Mouse (Mus musculus) brown adipose tissue, adult 24 weeks (tissue): Measurements from ENCODE around the gene Zfp563. TPM values are rescaled to one million over a fixed set of nuclear protein-coding genes. Genes with fewer than 3 reads are reported as not detected.

Experiments used
- H3K27ac ChIP-seq: fragments of 200-500 bp; replicated peaks from 2 replicates; pipeline ENCODE4 v1.5.1; 2012; ENCODE audit warnings: low read depth, mild to moderate bottlenecking, low read length
- H3K4me1 ChIP-seq: fragments of 200-500 bp; 2 replicates; pipeline ENCODE4 v1.6.1; 2012; ENCODE audit warnings: low read length, mixed read lengths; ENCODE audit not compliant: control insufficient read depth, insufficient read depth, insufficient read length
- H3K4me3 ChIP-seq: fragments of 200-500 bp; 2 replicates; pipeline ENCODE4 v1.5.1; 2012; ENCODE audit warnings: low read depth, mild to moderate bottlenecking, low read length, moderate library complexity; ENCODE audit not compliant: insufficient read depth
- polyA plus RNA-seq: library from polyadenylated mRNA; stranded (reverse); fragments of >200 nt; gene quantifications from 2 replicates; pipeline ENCODE4 v1.2.4, GENCODE M21; 2012; ENCODE audit not compliant: missing spikeins, insufficient read depth, insufficient read length

Zfp563 gene
- 1.7 and 4.3 TPM in 2 replicates for polyA plus RNA-seq

DNA sequence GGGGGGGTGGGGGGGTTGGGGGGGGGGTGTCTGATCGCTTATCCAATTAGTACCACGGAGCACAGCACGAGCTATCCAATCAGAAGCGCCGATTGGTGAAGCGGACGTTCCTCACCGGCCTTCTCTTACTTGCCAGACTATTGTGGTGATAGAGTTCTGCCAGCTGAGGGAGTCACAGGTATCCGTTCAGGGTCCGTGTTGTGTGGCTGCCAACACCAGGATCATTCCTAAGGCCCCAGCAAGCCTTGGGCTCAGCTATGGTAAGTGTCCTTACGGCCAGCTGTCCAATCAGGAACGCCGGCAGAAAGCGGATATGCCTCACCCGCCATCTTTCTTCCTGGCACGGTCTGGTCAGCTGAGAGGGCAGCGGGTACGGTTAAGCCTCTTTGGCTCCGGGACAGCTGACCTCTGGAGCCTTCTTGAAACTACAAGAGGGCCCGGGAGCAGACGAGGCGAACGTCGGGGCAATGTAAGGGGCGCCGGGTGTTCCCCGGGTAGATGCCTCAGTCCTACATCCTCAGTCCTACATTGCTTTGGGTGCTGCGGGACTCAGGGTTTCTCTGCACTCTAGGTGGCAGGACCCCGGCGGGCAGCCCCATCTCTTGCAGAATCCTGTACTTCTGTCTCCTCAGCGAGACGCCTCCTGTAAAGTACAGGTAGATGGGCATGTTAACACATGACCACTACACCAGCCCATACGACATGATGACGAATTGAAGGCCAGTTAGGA lies at the start of gene Zfp563:
Zfp563 (plus strand) TSS at position 91 of the 730 bp plus-strand sequence.
- H3K4me1 ChIP-seq = 0 out of 2 replicates have a peak, but pooled peaks cover 2% of the 10 kb centered on the region
- peak within 1 kb of the TSS; percentile 82 for H3K4me3 ChIP-seq
- H3K27ac ChIP-seq = peak within 1 kb of the TSS; percentile 97

DNA sequence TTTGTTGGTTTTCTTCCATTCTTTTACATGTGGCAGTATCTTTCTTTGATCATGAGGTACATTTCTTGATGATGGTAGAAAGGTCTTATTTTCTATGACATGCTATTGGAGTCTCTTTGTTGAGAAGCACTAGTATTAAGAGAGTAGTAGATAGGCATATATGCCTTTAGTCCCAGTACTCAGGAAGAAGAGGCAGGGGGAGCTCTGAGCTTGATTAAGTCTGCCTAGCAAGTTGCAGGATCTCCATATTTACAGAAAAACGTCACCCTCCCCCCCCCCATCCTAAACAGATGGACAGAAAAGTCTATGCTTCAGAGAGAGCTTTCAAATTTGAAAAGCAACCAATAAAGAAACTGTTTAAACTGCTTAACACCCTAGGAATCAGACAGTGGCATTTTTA lies 30.3 kb upstream of the Zfp563 start:
- no peak overlapping the region for H3K27ac ChIP-seq
- H3K4me1 ChIP-seq = no peaks in the 10 kb centered on the region
- no peak overlapping the region for H3K4me3 ChIP-seq

DNA sequence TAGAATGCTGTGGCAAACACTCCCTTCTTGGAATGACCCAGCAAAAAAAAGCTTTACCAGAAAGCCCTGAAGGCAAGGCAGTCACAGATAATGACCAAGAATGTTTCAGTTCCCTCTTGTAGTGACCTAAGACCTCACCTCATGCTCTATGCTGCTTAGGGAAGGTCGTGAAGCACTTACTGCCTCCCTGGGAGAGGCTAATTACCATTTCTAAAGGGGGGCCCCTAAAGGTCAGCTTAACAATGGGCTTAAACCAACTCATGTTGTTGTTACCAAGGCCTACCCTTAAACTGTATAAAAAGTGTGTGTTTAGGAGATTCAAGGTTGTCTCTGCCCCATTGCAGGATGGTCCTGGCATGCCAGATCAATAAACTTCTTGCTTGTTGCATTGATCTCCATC lies 26.1 kb upstream of the Zfp563 start:
- Histone ChIP-seq H3K27ac (no peak overlapping the region), H3K4me1 (no peaks in the 10 kb centered on the region), H3K4me3 (no peak overlapping the region)

DNA sequence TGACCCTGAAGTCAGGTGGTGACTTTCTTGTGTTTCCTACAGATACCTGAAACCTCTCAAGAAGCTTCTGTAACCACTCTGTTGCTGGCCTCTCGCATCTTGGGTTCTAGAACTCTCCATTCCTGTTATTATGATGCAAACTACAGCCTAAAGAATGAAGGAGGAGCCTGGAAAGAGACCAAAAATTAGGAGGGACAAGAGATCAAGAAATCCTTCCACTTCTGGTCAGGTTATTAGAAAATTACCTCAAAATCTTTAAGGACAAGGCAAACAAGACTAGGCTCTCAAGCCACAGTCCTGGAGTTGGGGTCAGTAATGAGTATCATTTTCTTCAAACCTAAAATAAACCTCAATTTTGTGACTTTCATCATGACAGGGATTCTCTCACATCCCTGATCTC lies 21.2 kb upstream of the Zfp563 start, which contains the start of gene 4921501E09Rik:
4921501E09Rik (minus strand) TSS at position 101 of the 400 bp plus-strand sequence.
- Histone ChIP-seq H3K4me3 (no peak within 1 kb of the TSS), H3K4me1 (no peaks in the 10 kb centered on the region), H3K27ac (no peak within 1 kb of the TSS)

DNA sequence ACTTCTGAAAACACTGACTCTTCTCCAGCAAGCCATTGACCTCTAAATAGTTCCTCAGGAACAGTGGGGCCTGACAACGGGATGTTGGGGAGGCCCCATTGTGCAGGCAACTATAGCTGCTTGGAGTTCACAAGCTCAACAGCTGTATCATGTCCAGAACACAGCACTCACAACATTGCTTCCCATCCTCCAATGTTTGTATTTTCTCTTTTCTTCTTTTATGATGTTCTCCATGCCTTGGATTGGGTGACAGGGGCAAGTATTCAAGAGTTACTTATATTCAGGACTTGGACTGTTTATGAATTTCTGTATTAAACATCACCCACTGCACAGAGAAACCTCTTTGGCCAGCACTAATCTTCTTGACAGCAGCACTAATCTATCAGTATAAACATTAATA lies 2.5 kb downstream of the Zfp563 start:
- Histone ChIP-seq H3K4me1 (0 out of 2 replicates have a peak, but pooled peaks cover 2% of the 10 kb centered on the region), H3K4me3 (no peak overlapping the region), H3K27ac (no peak overlapping the region)

DNA sequence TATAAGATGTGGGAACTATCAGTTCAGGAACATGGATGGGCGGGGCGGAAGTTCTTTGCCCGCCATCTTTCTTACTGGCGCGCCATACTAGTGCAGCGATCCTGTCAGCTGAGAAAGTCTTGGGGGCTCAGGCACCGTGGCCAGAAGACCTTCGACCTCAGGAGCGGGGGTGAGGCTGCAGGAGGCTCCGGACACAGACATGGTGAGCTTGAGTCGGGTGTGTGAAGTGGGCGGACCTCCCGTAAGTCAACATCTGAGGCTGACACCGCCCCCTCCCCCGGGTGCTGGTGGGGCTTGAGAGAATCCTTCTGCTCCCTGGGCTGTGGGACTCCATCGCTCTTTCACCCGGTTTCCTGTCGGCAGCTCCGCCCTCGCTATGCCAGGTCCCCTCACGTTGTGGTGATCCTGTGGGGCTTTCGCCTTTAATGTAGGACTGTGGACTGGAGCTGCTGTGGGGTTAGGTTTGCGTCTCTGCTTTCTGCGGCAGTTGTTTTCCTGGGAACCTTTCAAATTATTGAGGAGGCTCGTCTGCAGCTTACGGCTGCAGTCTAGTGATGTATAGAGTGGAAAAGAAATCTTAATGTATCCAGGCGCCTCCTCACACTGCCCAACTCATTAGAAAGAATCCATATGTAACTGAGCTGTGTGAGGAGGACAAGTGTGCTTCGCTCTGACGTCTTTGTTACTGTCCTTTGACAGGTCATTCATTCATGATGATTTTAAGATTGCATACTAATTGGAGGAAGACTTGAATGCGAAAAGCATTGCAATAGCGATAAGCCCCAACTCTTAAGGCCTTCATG lies 3.5 kb downstream of the Zfp563 start:
- H3K4me1 ChIP-seq = 0 out of 2 replicates have a peak, but pooled peaks cover 2% of the 10 kb centered on the region
- H3K4me3 ChIP-seq = peak overlapping the region; percentile 90
- H3K27ac ChIP-seq = peak overlapping the region; percentile 85

DNA sequence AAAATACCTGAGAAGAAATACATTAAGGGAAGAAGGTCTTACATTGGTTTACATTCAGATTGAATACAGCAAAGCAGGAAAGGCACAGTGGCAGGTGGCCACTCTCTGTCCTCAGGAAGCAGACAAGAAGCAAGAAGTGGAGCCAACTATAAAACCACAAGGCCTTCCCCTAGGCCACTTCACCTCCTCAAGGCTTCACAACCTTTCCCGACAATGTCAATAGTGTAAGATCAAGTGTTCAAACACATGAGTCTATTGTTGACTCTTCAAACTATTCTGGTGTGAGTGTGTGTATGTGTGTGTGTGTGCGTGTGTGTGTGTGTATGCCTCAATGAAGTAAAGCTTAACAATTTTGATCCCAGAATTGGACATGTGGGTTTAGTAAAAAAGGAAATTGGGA lies 8.3 kb downstream of the Zfp563 start:
- Histone ChIP-seq H3K27ac (no peak overlapping the region), H3K4me3 (no peak overlapping the region), H3K4me1 (0 out of 2 replicates have a peak, but pooled peaks cover 2% of the 10 kb centered on the region)

DNA sequence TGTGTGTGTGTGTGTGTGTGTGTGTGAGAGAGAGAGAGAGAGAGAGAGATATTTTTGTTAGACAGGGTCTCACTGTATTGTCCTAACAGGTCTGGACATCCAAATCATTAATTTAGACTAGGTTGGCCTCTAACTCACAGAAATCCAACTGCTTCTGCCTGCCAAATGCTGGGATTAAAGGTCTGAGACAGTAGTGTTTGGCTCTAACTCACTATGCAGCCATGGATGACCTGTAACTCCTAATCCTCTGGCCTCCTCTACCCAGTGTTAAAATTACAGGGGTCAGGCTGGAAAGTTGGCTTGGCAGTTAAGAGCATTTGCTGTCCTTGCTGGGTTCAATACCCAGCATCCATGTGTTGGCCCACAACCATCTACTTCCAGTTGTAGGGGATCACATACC lies 35.4 kb downstream of the Zfp563 start:
- no peak overlapping the region for H3K27ac ChIP-seq

DNA sequence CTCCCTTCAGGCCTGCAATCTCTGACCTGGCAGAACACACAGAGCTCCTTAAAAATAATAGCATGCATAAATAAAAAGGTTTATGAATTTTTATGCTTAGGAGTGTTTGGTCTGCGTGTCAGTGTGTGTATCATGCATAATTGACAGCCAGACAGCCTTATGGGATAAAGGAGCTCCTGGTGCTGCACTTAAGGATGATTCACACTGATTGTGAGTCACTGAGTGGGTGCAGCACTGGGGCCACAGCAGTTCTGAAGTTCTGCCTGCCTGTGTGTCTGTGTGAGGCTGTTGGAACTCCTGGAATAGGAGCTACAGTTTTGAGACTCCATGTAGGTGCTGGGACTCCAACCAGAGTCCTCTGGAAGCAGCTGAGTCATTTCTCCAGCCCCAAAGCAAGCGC lies 37.1 kb downstream of the Zfp563 start:
- H3K27ac ChIP-seq = no peak overlapping the region
- no peaks in the 10 kb centered on the region for H3K4me1 ChIP-seq
- H3K4me3 ChIP-seq = no peak overlapping the region

More for the DNA sequence above, 35.4 kb downstream of the Zfp563 start:
- H3K4me3 ChIP-seq = no peak overlapping the region
- H3K4me1 ChIP-seq = no peaks in the 10 kb centered on the region

DNA sequence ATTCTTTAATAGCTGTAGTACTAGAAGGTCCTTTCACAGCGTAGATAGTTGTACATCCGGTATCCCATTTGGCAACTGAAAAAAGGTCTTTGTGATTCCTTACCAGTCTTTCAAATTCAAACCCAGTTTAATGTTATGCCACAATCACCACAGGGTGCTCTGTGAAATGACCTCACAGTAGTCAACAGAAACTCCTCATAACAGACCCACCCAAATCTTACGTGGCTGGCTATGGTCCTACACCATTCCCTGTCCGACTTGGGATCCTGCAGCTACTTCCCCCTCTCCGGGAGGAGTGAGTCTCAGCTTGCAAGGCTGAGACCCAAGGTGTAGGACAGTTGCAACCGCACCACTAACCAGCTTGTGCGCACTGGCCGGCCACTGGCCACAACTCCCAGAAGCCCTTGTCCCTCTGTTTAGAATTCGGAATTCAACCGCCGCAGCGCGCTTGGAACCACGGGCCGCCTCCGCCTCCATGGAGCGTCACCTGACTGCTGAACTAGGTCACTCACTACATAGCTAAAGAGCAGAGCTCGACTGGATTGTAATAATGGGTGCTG lies 50.2 kb downstream of the Zfp563 start, which contains the start of gene Morc2b:
Morc2b (minus strand) TSS at position 423 of the 560 bp plus-strand sequence.
- Histone ChIP-seq H3K4me3 (no peak within 1 kb of the TSS), H3K27ac (no peak within 1 kb of the TSS)

More for the DNA sequence above, 50.2 kb downstream of the Zfp563 start, which contains the start of gene Morc2b:
- H3K4me1 ChIP-seq = no peaks in the 10 kb centered on the region

Other genes starting within 250 kb of the Zfp563 start
- 3.1 and 3.9 TPM in 2 replicates for gene Zfp870, start 197.7 kb upstream of the Zfp563 start, polyA plus RNA-seq
- gene Cyp4f14, start 172.0 kb upstream of the Zfp563 start, polyA plus RNA-seq = not detected in 2 replicates
- gene Cyp4f13, start 141.9 kb upstream of the Zfp563 start, polyA plus RNA-seq = 29.1 and 29.8 TPM in 2 replicates
- gene Zfp472, start 123.5 kb upstream of the Zfp563 start, polyA plus RNA-seq = 0.95 and 5.0 TPM in 2 replicates
- gene Zfp952, start 96.2 kb upstream of the Zfp563 start, polyA plus RNA-seq = 3.9 and 7.1 TPM in 2 replicates
- 1.5 and 3.0 TPM in 2 replicates for gene Zfp763, start 55.9 kb upstream of the Zfp563 start, polyA plus RNA-seq
- gene 4921501E09Rik, start 21.3 kb upstream of the Zfp563 start, polyA plus RNA-seq = not detected in 2 replicates
- not detected in 2 replicates for gene Morc2b, start 50.4 kb downstream of the Zfp563 start, polyA plus RNA-seq
- not detected in 2 replicates for gene Olfr55, start 79.1 kb downstream of the Zfp563 start, polyA plus RNA-seq
- gene Olfr239, start 102.0 kb downstream of the Zfp563 start, polyA plus RNA-seq = not detected in 2 replicates
- not detected in 2 replicates for gene Olfr1564, start 132.4 kb downstream of the Zfp563 start, polyA plus RNA-seq
- 4.6 and 4.7 TPM in 2 replicates for gene Zfp955a, start 165.8 kb downstream of the Zfp563 start, polyA plus RNA-seq
- not detected in 2 replicates for gene Olfr63, start 175.4 kb downstream of the Zfp563 start, polyA plus RNA-seq
- 3.7 and 7.1 TPM in 2 replicates for gene Zfp955b, start 200.2 kb downstream of the Zfp563 start, polyA plus RNA-seq